Mouse (Mus musculus): ENCODE measurements at regions not wholly inside any gene's neighbourhood (a gene's known extent, or its start where the extent isn't known, plus 50 kb on each side); places are given as distances from the start of the nearest gene placed in this dataset.

DNA sequence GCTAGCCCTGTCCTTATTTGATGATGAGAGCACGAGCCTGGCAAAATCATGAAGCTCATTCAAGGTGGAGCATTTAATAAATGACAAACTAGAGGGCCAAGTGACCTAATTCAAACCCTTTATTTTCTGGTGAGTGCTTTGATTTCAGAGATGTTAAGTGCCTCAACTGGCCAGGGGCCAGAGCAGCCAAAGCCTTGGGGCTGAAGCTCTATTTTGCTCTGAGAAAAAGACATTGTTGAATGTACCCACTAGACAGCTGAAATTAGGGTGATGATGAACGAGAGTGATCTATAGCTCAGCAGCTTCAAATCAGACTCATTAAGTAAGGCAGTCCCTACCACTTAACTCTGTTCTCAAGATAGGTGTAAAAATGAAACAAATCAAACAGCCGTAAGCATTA is 287.9 kb upstream of the Atp11b start:
- H3K4me2 ChIP-seq (ENCODE audit: low read depth, low read length, severe bottlenecking), result no peak overlapping the region
- no peaks in the 10 kb centered on the region for H3K9me3 ChIP-seq (ENCODE audit: control insufficient read depth, low read length)
- ATAC-seq (replicated peaks; ENCODE audit: low FRiP score), result no peak
- H3K27me3 ChIP-seq (ENCODE audit: control insufficient read depth, insufficient read depth, low read length), result no peaks in the 10 kb centered on the region
- H3K4me1 ChIP-seq (replicated peaks; ENCODE audit: control insufficient read depth, insufficient read depth, low read length), result 0 out of 2 replicates have a peak, but pooled peaks cover 3% of the 10 kb centered on the region
- H3K9ac ChIP-seq (ENCODE audit: low read length), result no peak overlapping the region
- 79% methylated on average over 3 of the region's 3 CpGs for WGBS
- DNase-seq (ENCODE audit: low spot score), result no peak
- H3K27ac ChIP-seq (ENCODE audit: low read depth, low read length), result no peak overlapping the region
- no peak overlapping the region for H3K4me3 ChIP-seq (ENCODE audit: low read depth, low read length)
- H3K36me3 ChIP-seq (ENCODE audit: control insufficient read depth, insufficient read depth, low read length), result no peaks in the 10 kb centered on the region

DNA sequence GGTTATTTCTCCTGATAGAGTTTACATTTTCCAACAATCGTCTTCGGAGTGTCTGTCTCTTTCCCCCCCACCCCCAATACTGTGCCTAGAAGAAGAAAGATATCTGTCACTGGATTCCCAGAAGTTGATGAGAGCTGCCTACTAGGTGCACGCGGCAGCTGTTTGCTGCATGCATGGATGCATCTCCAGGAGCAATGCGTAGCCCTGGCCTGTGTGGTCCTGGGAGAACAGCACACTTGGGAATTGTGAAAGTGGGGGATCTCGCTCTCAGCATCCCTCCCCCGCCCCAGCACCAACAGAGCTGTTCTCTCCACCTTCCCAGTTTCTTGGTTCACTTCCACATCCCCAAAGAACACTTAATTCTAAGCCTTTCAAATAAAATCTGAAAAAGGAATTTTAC is 280.6 kb upstream of the Atp11b start:
- Histone ChIP-seq H3K9me3 (ENCODE audit: control insufficient read depth, low read length) (no peaks in the 10 kb centered on the region), H3K4me1 (replicated peaks; ENCODE audit: control insufficient read depth, insufficient read depth, low read length) (no peaks in the 10 kb centered on the region), H3K9ac (ENCODE audit: low read length) (no peak overlapping the region), H3K27ac (ENCODE audit: low read depth, low read length) (no peak overlapping the region), H3K36me3 (ENCODE audit: control insufficient read depth, insufficient read depth, low read length) (no peaks in the 10 kb centered on the region), H3K27me3 (ENCODE audit: control insufficient read depth, insufficient read depth, low read length) (no peaks in the 10 kb centered on the region), H3K4me3 (ENCODE audit: low read depth, low read length) (no peak overlapping the region), H3K4me2 (ENCODE audit: low read depth, low read length, severe bottlenecking) (no peak overlapping the region)
- ATAC-seq (replicated peaks; ENCODE audit: low FRiP score) (no peak), DNase-seq (ENCODE audit: low spot score) (no peak)
- WGBS, result 69% methylated on average over 7 of the region's 7 CpGs

DNA sequence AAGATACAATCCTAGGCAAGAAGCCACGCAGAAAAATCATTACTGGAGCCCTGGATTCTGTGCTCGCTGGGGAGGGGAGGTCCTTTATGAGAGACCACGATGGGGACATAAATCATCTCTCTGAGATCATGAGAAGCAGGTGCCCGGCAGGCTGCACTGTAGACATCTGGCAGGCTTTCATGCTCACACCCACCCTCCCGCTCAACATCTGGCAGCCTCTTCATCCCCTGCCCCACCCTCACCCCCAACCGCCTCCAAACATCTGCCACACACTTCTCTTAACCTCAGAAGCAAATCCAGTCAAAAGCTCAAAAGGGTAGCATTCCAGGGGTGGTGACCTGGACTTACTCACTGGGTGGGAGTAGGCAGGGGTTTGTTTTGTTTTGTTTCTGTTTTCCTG is 279.5 kb upstream of the Atp11b start:
- no peak for ATAC-seq (replicated peaks; ENCODE audit: low FRiP score)
- Histone ChIP-seq H3K27me3 (ENCODE audit: control insufficient read depth, insufficient read depth, low read length) (no peaks in the 10 kb centered on the region), H3K9ac (ENCODE audit: low read length) (no peak overlapping the region), H3K4me2 (ENCODE audit: low read depth, low read length, severe bottlenecking) (no peak overlapping the region), H3K27ac (ENCODE audit: low read depth, low read length) (no peak overlapping the region), H3K4me1 (replicated peaks; ENCODE audit: control insufficient read depth, insufficient read depth, low read length) (no peaks in the 10 kb centered on the region), H3K9me3 (ENCODE audit: control insufficient read depth, low read length) (no peaks in the 10 kb centered on the region), H3K36me3 (ENCODE audit: control insufficient read depth, insufficient read depth, low read length) (no peaks in the 10 kb centered on the region), H3K4me3 (ENCODE audit: low read depth, low read length) (no peak overlapping the region)
- no peak for DNase-seq (ENCODE audit: low spot score)
- 40% methylated on average over 6 of the region's 6 CpGs for WGBS

DNA sequence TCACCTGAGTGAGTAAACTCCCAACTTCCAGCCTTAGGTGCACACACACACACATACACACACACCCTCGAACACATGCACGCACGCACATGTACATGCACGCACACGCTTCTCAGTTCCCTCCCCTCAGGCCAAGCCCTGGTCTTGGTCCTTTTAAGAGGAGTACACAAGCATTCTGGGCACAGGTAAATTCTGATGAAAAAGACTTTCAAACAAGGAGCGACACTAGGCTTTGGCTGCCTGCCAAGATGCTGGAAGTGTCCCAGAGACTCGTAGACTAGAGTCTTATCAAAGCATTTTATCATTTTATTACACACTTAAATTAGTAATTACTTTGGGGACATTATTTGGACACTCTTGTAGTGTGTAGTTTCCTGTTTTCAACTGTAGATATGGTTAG is 278.6 kb upstream of the Atp11b start:
- 91% methylated on average over 7 of the region's 7 CpGs for WGBS
- no peak overlapping the region for H3K4me3 ChIP-seq (ENCODE audit: low read depth, low read length)
- DNase-seq (ENCODE audit: low spot score) (no peak), ATAC-seq (replicated peaks; ENCODE audit: low FRiP score) (no peak)
- no peaks in the 10 kb centered on the region for H3K36me3 ChIP-seq (ENCODE audit: control insufficient read depth, insufficient read depth, low read length)
- no peak overlapping the region for H3K4me2 ChIP-seq (ENCODE audit: low read depth, low read length, severe bottlenecking)
- no peak overlapping the region for H3K9ac ChIP-seq (ENCODE audit: low read length)
- no peak overlapping the region for H3K27ac ChIP-seq (ENCODE audit: low read depth, low read length)
- H3K4me1 ChIP-seq (replicated peaks; ENCODE audit: control insufficient read depth, insufficient read depth, low read length), result no peaks in the 10 kb centered on the region
- no peaks in the 10 kb centered on the region for H3K9me3 ChIP-seq (ENCODE audit: control insufficient read depth, low read length)
- no peaks in the 10 kb centered on the region for H3K27me3 ChIP-seq (ENCODE audit: control insufficient read depth, insufficient read depth, low read length)

DNA sequence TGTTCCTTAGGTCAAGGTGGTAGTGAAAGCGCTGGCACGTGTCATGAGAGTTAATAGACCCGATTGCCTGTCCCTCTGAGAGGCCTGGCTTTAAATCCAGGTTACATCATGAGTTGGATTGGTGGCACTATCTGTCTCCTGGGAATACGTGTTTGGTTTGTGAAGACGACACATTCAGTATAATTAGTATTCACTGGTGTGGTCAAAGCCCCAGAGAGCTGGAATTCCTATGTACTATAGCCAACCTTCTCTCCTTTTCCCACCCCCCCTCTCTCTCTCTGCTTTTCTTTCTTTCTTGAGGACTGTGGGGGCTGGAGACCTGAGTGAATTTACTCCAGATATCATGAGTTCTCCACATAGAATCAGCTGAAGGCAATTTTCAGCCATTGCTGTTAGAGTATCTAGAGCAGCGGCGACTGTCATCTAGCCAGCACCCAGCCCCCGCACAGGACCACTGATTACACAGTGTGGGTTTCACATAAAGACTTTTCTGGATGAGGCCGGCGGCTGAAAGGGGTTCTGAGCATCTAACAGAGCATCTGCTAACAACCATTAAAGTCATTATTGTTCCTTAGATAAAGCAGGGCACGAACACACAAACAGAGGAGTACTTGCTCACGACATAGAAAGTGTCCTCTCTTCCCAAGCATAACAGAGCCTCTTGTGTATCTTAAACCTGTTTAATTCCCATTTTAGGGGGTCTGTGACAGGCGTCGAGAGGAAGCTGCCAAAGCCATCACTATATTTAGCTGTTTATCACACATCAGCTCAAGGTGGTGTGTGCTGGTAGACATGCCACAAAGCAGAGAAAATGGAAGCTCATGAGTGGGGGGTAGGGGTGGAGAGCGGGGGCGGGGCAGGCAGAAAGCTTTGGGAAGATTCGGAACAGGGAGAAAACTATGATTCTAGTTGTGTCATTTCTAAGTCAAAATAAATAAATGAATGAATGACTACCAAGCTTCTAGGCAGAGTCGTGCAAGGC is 272.9 kb upstream of the Atp11b start:
- no peak overlapping the region for H3K9ac ChIP-seq (ENCODE audit: low read length)
- no peaks in the 10 kb centered on the region for H3K9me3 ChIP-seq (ENCODE audit: control insufficient read depth, low read length)
- no peaks in the 10 kb centered on the region for H3K27me3 ChIP-seq (ENCODE audit: control insufficient read depth, insufficient read depth, low read length)
- H3K4me3 ChIP-seq (ENCODE audit: low read depth, low read length), result no peak overlapping the region
- WGBS, result 58% methylated on average over 18 of the region's 18 CpGs
- peaks cover 8% of the 10 kb centered on the region for H3K4me1 ChIP-seq (replicated peaks; ENCODE audit: control insufficient read depth, insufficient read depth, low read length)
- DNase-seq (ENCODE audit: low spot score), result no peak
- no peak overlapping the region for H3K27ac ChIP-seq (ENCODE audit: low read depth, low read length)
- H3K4me2 ChIP-seq (ENCODE audit: low read depth, low read length, severe bottlenecking), result no peak overlapping the region
- no peaks in the 10 kb centered on the region for H3K36me3 ChIP-seq (ENCODE audit: control insufficient read depth, insufficient read depth, low read length)
- 0 out of 2 replicates have a peak, but pooled peaks have one; percentile 27 for ATAC-seq (replicated peaks; ENCODE audit: low FRiP score)

DNA sequence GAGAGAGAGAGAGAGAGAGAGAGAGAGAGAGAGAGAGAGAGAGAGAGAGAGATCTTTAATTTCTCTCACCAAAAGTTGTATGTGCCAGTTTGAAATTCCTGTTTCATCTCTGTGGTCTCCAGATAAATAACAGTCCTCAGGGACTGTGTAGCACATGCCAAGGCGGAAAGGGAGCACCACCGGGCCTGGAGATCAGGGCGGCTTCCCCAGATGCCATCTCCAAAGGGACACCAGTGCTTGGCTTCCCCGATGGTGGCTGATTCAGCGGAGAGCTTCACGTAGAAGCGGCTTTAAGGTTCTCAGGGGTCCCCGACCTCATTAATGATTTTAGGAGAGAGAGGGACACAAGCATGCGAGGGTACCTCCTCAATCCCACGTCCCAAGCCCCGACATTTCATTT is 272.1 kb upstream of the Atp11b start:
- ATAC-seq (replicated peaks; ENCODE audit: low FRiP score), result 0 out of 2 replicates have a peak, but pooled peaks have one; percentile 21
- no peak overlapping the region for H3K9ac ChIP-seq (ENCODE audit: low read length)
- H3K36me3 ChIP-seq (ENCODE audit: control insufficient read depth, insufficient read depth, low read length), result no peaks in the 10 kb centered on the region
- H3K9me3 ChIP-seq (ENCODE audit: control insufficient read depth, low read length), result no peaks in the 10 kb centered on the region
- no peak overlapping the region for H3K27ac ChIP-seq (ENCODE audit: low read depth, low read length)
- no peaks in the 10 kb centered on the region for H3K27me3 ChIP-seq (ENCODE audit: control insufficient read depth, insufficient read depth, low read length)
- peak; percentile 56 for DNase-seq (ENCODE audit: low spot score)
- H3K4me2 ChIP-seq (ENCODE audit: low read depth, low read length, severe bottlenecking), result peak overlapping the region; percentile 19
- peaks cover 8% of the 10 kb centered on the region for H3K4me1 ChIP-seq (replicated peaks; ENCODE audit: control insufficient read depth, insufficient read depth, low read length)
- no peak overlapping the region for H3K4me3 ChIP-seq (ENCODE audit: low read depth, low read length)
- WGBS, result 23% methylated on average over 11 of the region's 11 CpGs

DNA sequence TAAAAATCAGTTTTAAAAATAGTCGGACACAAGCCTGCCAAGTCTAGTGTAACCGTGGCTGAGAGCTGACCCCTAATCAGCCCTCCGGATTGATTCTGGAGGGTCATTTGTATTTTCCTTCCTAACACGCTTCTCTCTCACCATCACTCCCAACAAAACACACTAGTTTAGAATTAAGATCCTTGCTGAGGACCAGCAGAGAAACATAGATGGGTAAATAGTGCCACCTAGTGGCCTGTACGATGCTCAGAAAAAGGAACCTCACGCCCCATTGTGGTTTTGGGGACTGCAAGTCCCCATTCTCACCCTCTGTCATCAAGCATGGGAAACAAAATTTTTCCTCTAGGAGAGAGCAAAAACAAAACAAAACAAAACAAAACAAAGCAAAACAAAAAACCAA is 271.6 kb upstream of the Atp11b start:
- DNase-seq (ENCODE audit: low spot score) (peak; percentile 81), ATAC-seq (replicated peaks; ENCODE audit: low FRiP score) (peak; percentile 63; the same call in 1 of the 2 replicates)
- no peaks in the 10 kb centered on the region for H3K27me3 ChIP-seq (ENCODE audit: control insufficient read depth, insufficient read depth, low read length)
- H3K36me3 ChIP-seq (ENCODE audit: control insufficient read depth, insufficient read depth, low read length), result no peaks in the 10 kb centered on the region
- H3K4me2 ChIP-seq (ENCODE audit: low read depth, low read length, severe bottlenecking), result peak overlapping the region; percentile 19
- no peak overlapping the region for H3K27ac ChIP-seq (ENCODE audit: low read depth, low read length)
- H3K4me3 ChIP-seq (ENCODE audit: low read depth, low read length), result no peak overlapping the region
- H3K9ac ChIP-seq (ENCODE audit: low read length), result no peak overlapping the region
- peaks cover 8% of the 10 kb centered on the region for H3K4me1 ChIP-seq (replicated peaks; ENCODE audit: control insufficient read depth, insufficient read depth, low read length)
- H3K9me3 ChIP-seq (ENCODE audit: control insufficient read depth, low read length), result no peaks in the 10 kb centered on the region
- WGBS, result 4% methylated on average over 6 of the region's 6 CpGs

DNA sequence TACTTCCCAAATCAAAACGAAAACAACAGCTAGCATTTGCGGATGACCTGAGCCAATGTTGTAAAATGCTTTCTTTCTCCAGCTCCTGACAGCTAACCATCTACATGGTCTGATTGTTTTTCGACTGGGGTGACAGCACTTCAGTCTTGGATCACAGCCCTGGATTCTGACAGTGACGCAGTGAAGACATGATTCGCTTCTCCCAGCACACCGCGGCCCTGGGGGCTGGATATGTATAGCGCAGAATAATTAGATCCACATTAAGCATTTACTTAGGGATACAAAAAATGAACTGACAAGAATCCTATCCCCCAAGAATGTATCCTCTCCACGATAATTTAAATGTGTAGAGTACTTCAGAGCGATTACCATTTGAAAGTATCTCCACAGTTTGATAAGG is 271.1 kb upstream of the Atp11b start:
- no peak for ATAC-seq (replicated peaks; ENCODE audit: low FRiP score)
- Histone ChIP-seq H3K9ac (ENCODE audit: low read length) (no peak overlapping the region), H3K4me2 (ENCODE audit: low read depth, low read length, severe bottlenecking) (no peak overlapping the region), H3K4me3 (ENCODE audit: low read depth, low read length) (no peak overlapping the region), H3K4me1 (replicated peaks; ENCODE audit: control insufficient read depth, insufficient read depth, low read length) (peaks cover 8% of the 10 kb centered on the region), H3K27ac (ENCODE audit: low read depth, low read length) (no peak overlapping the region), H3K36me3 (ENCODE audit: control insufficient read depth, insufficient read depth, low read length) (no peaks in the 10 kb centered on the region), H3K27me3 (ENCODE audit: control insufficient read depth, insufficient read depth, low read length) (no peaks in the 10 kb centered on the region), H3K9me3 (ENCODE audit: control insufficient read depth, low read length) (no peaks in the 10 kb centered on the region)
- no peak for DNase-seq (ENCODE audit: low spot score)
- 79% methylated on average over 10 of the region's 10 CpGs for WGBS

Measured in forebrain, embryonic 11.5 days (tissue).